Mouse (Mus musculus) midbrain, embryonic 14.5 days (tissue): Measurements from ENCODE around the gene Phldb2. TPM values are rescaled to one million over a fixed set of nuclear protein-coding genes. Genes with fewer than 3 reads are reported as not detected.

Source experiments
- ATAC-seq: fragments of 200-750 bp; cut with Nextera tagmentation; 2 replicates; pipeline ENCODE4 v1.8.0; 2017; ENCODE audit warnings: moderate number of reproducible peaks, moderate library complexity; ENCODE audit not compliant: low FRiP score, low TSS enrichment
- DNase-seq: peaks from one replicate; pipeline ENCODE4 v3.0.0-alpha.2; 2015
- H3K27ac ChIP-seq: fragments of 300-500 bp; sonication (generic); replicated peaks from 2 replicates; pipeline ENCODE4 v1.5.1; 2014; ENCODE audit warnings: mild to moderate bottlenecking, low read depth, low read length, moderate library complexity
- H3K27me3 ChIP-seq: fragments of 300-500 bp; sonication (generic); 2 replicates; pipeline ENCODE4 v1.6.1; 2014; ENCODE audit warnings: low read length, control low read depth, mixed read lengths; ENCODE audit not compliant: control insufficient read depth, insufficient read depth
- H3K36me3 ChIP-seq: fragments of 300-500 bp; sonication (generic); 2 replicates; pipeline ENCODE4 v1.6.1; 2014; ENCODE audit warnings: low read length, control low read depth; ENCODE audit not compliant: control insufficient read depth, insufficient read depth
- H3K4me1 ChIP-seq: fragments of 300-500 bp; sonication (generic); 2 replicates; pipeline ENCODE4 v1.6.1; 2014; ENCODE audit warnings: mild to moderate bottlenecking, antibody characterized with exemption, low read length, control low read depth; ENCODE audit not compliant: control insufficient read depth, insufficient read depth
- H3K4me2 ChIP-seq: fragments of 300-500 bp; sonication (generic); 2 replicates; pipeline ENCODE4 v1.6.1; 2014; ENCODE audit warnings: mild to moderate bottlenecking, low read length, moderate library complexity
- H3K4me3 ChIP-seq: fragments of 300-500 bp; sonication (generic); replicated peaks from 2 replicates; pipeline ENCODE4 v1.5.1; 2014; ENCODE audit warnings: low read depth, low read length
- H3K9ac ChIP-seq: fragments of 300-500 bp; sonication (generic); replicated peaks from 2 replicates; pipeline ENCODE4 v1.6.1; 2014; ENCODE audit warnings: mild to moderate bottlenecking, low read length, moderate library complexity
- H3K9me3 ChIP-seq: fragments of 300-500 bp; sonication (generic); 2 replicates; pipeline ENCODE4 v1.6.1; 2016; ENCODE audit warnings: low read length, control low read depth, mixed read lengths; ENCODE audit not compliant: control insufficient read depth
- WGBS: fragments of 180-500 bp; shearing (Covaris S2); extraction: QIAGEN DNeasy Blood & Tissue Kit; methylation state at CpG from one replicate; pipeline ENCODE4 v1.1.7; 2014; 5-methylcytosine and 5-hydroxymethylcytosine counted together
- polyA plus RNA-seq: library from polyadenylated mRNA; unstranded; fragments of >200 nt; fragmentation: Nextera tagmentation; extraction: Ambion mirVana; gene quantifications from 2 replicates; pipeline ENCODE4 v1.2.1, GENCODE M21; 2014

The Phldb2 gene
- polyA plus RNA-seq, 1 experiment from 2014 or later, result 6.4 TPM

DNA sequence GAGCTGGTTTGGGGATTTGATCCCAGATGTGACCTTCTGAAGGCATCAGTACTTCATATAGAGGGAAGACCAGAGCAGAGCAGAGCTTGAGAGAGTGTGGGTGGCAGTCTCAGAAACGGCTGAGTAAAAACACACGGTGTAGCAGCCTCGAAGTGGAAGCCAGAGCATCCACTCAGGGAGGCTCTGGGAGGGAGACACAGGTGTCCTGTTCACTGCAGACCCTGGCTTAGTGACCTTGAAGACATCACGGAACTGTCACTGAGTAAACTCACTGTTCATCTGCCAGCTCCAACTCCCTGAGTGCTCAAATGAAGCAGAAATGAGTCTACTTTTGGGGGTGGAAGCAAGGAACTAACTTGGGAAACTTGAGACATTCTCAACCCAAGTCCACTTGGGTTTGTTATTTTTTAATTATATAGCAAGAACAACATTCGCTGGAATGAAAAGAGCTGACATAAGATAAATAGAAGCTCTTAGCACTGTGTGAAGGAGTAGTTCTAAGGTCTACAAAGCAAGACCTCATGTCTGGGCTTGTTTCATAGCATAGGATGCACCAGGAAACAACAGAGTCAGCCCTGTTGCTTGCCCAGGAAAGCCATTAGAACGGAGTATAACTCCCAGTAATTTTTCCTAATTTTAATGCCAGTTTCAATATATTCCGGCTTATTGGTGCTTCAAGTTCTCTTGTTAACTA is 187.4 kb downstream of the Phldb2 start:
- Histone ChIP-seq H3K4me3 (no peak overlapping the region), H3K9ac (no peak overlapping the region), H3K27ac (no peak overlapping the region), H3K36me3 (0 out of 2 replicates have a peak, but pooled peaks cover 4% of the 10 kb centered on the region), H3K4me1 (no peaks in the 10 kb centered on the region; the same call in 1 of the 2 replicates), H3K9me3 (no peaks in the 10 kb centered on the region), H3K27me3 (no peaks in the 10 kb centered on the region), H3K4me2 (no peak overlapping the region)
- 91% methylated on average over 7 of the region's 7 CpGs for WGBS
- ATAC-seq (no peak), DNase-seq (no peak)

DNA sequence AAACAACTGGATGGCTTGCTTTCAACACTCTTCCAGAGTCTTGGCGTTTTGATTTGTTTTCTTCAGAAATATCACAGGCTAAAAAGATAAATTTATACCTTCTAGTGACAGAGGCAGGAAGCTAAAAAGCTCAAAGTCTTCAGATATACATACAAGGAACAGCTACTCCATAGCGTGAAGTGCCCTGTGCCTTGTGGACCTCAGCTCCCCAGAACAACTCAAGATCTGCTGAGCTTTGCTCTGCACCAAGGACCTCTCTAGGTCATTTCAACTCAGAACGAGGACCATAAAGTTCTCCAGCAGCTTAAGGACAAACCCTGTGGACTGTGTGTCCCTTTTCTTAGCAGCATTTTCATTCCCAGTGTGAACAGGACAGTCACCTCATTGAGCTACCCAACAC is 188.3 kb downstream of the Phldb2 start:
- H3K36me3 ChIP-seq, result no peaks in the 10 kb centered on the region
- H3K4me3 ChIP-seq, result no peak overlapping the region
- no peaks in the 10 kb centered on the region for H3K9me3 ChIP-seq
- WGBS, result 95% methylated on average over 3 of the region's 3 CpGs
- DNase-seq, result no peak
- H3K9ac ChIP-seq, result no peak overlapping the region
- ATAC-seq, result no peak
- H3K4me1 ChIP-seq, result no peaks in the 10 kb centered on the region; the same call in 1 of the 2 replicates
- H3K27ac ChIP-seq, result no peak overlapping the region
- no peaks in the 10 kb centered on the region for H3K27me3 ChIP-seq
- H3K4me2 ChIP-seq, result no peak overlapping the region

DNA sequence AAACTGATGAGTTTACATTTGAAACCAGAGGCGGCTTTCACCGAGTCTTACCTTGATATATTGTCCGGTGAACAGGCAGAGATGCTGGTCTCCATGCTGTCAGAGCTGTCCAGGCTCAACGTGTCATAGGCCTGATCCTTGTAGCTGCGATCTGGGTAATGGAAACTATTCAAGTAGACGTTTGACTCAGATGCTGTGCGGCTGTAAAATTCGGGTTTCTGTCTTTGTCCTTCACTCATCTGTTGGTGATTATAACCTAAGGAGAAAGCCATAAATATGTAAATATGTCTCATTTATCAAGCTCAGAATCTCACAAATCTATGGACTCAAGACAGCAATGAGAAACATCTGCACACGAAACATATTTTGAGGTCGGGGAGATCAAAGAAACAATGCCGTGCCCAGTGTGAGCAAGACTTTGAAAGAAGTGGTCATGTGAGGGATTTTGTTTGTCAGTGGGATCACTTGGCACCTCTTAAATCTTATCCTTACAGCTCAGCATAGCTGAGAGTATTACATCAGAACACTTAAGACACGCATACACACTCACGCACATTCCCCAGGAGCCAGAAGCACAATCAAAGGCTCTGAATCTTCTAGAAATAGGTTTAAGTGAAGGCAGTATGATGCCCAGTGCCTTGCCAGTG is 190.4 kb downstream of the Phldb2 start:
- H3K27me3 ChIP-seq, result no peaks in the 10 kb centered on the region
- 87% methylated on average over 13 of the region's 13 CpGs for WGBS
- no peaks in the 10 kb centered on the region for H3K9me3 ChIP-seq
- H3K27ac ChIP-seq, result no peak overlapping the region
- no peak overlapping the region for H3K9ac ChIP-seq
- no peak overlapping the region for H3K4me3 ChIP-seq
- no peaks in the 10 kb centered on the region for H3K36me3 ChIP-seq
- ATAC-seq, result no peak
- no peak overlapping the region for H3K4me2 ChIP-seq
- no peak for DNase-seq
- H3K4me1 ChIP-seq, result no peaks in the 10 kb centered on the region; the same call in 1 of the 2 replicates

DNA sequence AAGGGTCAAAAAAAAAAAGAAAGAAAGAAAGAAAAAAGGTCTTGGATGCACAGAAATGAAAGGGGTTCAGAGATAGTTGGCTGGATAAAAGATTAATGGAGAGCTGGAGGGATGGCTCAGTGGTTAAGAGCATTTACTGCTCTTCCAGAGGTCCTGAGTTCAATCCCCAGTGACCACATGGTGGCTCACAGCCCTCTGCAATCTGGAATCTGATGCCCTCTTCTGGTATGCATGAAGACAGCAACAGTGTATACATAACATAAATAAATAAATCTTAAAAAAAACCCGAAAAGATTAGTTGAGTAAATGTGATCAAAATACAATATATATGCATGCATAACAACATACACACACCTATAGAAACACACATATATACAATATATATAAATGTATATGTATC is 192.0 kb downstream of the Phldb2 start:
- H3K9ac ChIP-seq, result no peak overlapping the region
- WGBS, result 95% methylated on average over 1 of the region's 1 CpGs
- DNase-seq (no peak), ATAC-seq (no peak)
- no peaks in the 10 kb centered on the region for H3K36me3 ChIP-seq
- no peaks in the 10 kb centered on the region for H3K4me1 ChIP-seq
- no peaks in the 10 kb centered on the region for H3K27me3 ChIP-seq
- no peak overlapping the region for H3K4me3 ChIP-seq
- no peaks in the 10 kb centered on the region for H3K9me3 ChIP-seq
- no peak overlapping the region for H3K4me2 ChIP-seq
- no peak overlapping the region for H3K27ac ChIP-seq

DNA sequence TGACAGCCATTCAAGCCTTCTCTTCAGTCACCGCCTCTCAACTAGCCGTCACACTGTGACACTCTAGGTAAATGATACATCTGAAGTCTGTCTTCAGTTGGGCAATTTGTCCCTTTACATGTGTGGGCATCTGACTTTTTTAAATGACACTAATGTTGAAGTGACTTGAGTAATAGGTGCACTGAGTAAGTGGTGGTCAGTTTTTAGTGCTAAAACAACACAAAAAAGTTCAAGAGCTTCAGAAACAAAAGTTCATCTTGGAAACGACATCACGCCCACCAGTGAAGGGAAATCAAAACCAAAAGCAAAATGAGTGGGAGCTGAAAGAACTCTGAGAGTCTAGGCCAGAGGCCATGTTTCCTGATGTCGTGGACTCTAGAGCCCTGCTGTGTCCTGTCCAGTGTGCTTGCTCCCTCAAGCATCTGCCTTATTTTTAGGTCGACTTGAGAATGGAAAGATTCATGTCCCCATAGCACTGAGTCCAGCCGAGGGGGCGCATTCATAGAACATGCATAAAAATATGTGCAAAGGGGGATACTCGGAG is 194.6 kb downstream of the Phldb2 start:
- Histone ChIP-seq H3K27ac (no peak overlapping the region), H3K4me3 (no peak overlapping the region), H3K9me3 (no peaks in the 10 kb centered on the region), H3K9ac (no peak overlapping the region), H3K27me3 (no peaks in the 10 kb centered on the region), H3K4me1 (no peaks in the 10 kb centered on the region), H3K36me3 (no peaks in the 10 kb centered on the region), H3K4me2 (no peak overlapping the region)
- DNase-seq, result no peak
- WGBS, result 92% methylated on average over 9 of the region's 9 CpGs
- ATAC-seq, result no peak

DNA sequence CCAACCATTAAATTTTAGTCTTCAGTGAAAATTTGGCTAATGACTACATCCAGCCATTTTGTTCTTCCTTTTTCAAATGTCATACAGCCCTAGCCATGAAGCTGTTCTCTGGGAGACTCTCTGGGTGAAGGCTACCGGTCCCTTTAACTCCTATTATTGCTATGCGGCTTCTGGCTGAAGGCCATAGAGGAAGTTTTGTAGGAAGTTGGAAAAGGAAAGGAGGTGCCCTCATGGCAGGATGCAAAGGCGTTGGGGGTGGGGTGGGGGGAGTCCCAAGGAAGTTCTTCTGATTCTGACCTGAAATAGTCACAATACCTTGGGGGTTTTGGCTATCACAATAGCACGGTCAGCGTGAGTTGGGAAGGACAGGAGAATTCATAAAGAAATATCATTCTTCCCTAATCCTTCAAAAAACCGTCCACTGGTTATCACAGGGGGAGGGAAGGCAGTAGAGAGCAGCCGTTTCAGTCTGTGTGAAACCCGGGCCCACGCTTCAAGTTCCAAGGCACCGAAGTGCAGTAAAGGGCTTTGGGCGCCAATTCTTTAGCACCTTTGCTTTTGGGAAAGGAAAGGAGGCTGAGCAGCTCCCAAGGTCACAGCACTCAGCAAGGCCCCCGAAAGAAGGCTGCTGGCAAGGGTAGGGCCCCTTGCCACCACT is 195.8 kb downstream of the Phldb2 start:
- Histone ChIP-seq H3K27me3 (no peaks in the 10 kb centered on the region), H3K4me1 (no peaks in the 10 kb centered on the region), H3K9ac (no peak overlapping the region), H3K27ac (no peak overlapping the region), H3K36me3 (no peaks in the 10 kb centered on the region), H3K4me3 (no peak overlapping the region), H3K4me2 (no peak overlapping the region), H3K9me3 (no peaks in the 10 kb centered on the region)
- ATAC-seq (no peak; the same call in 1 of the 2 replicates), DNase-seq (no peak)
- 89% methylated on average over 12 of the region's 12 CpGs for WGBS

DNA sequence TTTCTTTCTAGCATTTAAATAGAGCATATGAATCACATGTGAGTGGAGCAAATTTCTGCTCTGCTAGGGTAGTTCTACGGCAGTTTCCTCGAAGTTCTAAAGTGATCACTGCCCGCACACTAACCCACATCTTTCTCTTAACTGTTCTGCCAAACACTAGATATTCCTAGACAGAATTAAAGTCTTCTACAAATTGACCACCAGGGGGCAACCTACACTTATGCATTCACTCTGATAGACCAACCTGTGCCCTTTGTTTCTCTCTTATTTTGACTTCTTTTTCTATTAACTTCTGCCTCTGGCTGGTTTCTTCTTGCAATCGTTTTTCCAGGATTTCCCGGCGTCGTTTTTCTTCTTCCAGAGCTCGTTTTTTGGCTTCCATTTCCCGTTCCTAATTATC is 196.5 kb downstream of the Phldb2 start:
- no peaks in the 10 kb centered on the region for H3K27me3 ChIP-seq
- ATAC-seq (peak; percentile 82), DNase-seq (peak; percentile 92)
- no peak overlapping the region for H3K9ac ChIP-seq
- H3K36me3 ChIP-seq, result no peaks in the 10 kb centered on the region
- no peak overlapping the region for H3K4me2 ChIP-seq
- H3K27ac ChIP-seq, result no peak overlapping the region
- WGBS, result 49% methylated on average over 9 of the region's 9 CpGs
- no peaks in the 10 kb centered on the region for H3K9me3 ChIP-seq
- H3K4me1 ChIP-seq, result no peaks in the 10 kb centered on the region
- H3K4me3 ChIP-seq, result no peak overlapping the region

DNA sequence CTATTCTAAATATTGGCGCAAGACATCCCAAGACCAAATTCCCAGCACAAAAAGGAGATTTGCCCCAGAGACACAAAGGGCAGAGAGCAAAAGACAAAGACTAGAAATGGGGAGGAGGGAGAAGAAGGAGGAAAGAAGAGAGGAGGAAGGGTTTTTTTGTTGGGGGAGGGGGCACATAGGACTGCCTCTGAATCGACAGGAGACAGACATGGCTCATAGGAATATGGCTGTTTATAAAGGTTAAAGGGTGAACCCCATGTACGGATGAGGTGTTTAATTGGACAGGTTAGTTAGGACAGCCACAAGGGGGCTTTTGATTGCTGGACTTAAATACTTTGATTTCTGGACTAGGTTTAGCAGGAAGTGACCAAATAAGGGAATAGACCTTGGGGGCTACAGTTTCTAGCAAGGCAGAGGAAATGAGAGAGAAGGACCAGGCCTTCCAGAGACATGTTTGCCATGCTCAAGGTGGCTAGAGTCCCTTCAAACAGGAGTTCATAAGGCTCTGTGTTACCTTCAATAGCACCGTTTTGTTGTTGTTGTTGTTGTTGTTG is 209.7 kb downstream of the Phldb2 start:
- no peak for ATAC-seq
- Histone ChIP-seq H3K9ac (no peak overlapping the region), H3K27me3 (no peaks in the 10 kb centered on the region), H3K36me3 (no peaks in the 10 kb centered on the region), H3K4me2 (peak overlapping the region; percentile 72), H3K4me3 (peak overlapping the region; percentile 81), H3K4me1 (peaks cover 16% of the 10 kb centered on the region), H3K9me3 (no peaks in the 10 kb centered on the region), H3K27ac (peak overlapping the region; percentile 94)
- DNase-seq, result peak; percentile 41
- 59% methylated on average over 4 of the region's 4 CpGs for WGBS
